Mouse (Mus musculus) ovary, adult 18-20 months (tissue): ENCODE results near the gene Thada.

Source experiments
- DNase-seq: peaks from one replicate; pipeline ENCODE4 v3.0.0; 2022; ENCODE audit warnings: low spot score, mixed read lengths

The Thada gene

DNA sequence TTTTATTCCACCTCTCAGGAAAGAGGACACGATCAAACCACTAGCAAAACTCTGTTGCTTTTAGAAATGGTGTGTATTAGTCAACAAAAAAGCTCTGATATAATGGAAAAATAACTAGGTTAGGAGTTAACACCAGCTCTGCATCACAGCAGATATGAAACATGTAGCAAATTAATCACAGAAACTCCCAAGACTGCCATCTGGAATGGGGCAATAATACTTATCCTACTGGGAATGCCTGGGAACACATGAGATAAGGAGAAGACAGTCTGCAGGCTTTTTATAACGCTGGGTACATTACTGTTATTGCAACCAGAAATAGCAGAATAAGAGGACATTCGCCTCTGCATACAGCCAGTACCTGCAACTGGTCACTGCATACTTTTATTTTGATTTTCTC, 96.2 kb downstream of the Thada start:
- DNase-seq = no peak

DNA sequence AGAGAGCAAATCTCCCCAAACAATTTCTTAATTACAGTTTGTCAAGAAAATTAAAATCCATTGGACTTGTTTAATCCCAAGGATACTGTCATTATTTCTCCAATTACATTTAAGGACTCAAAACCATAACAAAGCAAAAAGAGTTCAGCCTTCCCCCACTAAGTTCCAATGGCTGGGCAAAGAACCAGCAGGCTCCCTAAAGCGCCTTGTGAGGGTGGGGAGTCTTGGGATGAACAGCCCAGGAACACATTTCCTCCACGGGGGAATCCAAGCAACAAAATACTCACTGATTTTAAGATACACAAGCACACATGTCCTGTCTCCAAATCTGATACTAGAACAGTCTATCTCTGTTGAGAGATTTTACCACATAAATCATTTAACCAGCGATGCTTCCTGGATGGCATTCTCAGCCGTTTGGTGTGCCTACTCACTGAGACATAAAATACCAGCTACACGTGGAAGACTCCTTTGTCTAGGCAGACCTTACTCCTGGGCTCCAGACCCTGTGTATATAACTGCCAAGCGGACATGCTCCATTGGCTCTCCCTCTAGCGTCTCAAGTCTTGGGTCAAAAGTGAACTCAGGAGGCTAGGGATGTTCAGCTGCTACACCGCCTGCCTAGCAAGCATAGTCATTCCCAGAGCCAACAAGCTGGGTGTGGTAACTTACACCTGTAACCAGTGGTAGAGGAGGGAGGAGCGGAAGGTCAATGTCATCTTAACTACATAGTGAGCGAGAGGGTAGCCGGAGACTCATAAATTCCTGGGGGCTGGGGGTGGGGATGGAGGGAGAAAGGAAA, 97.6 kb downstream of the Thada start:
- no peak for DNase-seq

DNA sequence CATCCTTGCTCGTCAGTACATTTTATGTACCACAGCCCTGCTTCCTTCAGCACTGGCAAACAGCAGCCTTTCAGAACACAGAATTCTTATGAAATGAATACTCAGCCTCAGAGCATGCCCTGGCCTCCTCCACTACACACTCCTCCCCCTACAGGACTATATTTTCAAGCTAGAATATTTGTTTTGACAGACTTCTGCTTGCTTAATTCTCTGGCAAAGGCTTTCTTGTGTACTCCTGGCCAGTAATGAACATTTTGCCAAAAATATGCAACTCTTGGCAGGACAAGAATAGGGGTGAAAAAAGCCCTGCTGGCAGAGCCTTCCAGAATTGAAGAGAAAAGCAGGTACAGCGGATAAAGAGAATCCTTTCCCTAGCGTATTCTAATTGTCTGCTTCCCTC, 98.3 kb downstream of the Thada start:
- peak; percentile 50 for DNase-seq

DNA sequence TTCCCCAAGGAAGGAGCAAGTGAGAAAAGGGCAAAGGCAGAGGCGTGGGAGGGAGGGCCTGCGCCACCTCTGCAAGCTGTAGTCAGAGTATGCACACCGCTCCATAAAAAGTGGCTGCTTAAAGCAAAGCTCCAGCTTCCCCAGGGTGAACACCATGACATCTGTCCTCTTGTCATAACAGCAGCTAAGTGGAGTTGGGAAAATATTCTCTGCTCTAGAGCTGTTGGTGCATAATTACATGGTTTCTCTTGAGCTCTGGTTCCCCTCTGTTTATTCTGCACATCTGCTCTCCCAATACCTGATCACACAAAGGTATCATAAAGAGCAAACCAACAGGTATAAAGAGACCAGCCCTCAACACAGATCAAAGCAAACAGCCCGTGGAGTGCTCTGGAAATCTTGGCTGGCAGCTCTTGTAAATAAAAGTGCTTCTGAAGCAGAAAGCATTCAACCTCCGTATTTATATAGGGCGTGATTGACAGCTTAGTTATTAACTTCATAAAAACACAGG, 100.2 kb downstream of the Thada start:
- DNase-seq = no peak

DNA sequence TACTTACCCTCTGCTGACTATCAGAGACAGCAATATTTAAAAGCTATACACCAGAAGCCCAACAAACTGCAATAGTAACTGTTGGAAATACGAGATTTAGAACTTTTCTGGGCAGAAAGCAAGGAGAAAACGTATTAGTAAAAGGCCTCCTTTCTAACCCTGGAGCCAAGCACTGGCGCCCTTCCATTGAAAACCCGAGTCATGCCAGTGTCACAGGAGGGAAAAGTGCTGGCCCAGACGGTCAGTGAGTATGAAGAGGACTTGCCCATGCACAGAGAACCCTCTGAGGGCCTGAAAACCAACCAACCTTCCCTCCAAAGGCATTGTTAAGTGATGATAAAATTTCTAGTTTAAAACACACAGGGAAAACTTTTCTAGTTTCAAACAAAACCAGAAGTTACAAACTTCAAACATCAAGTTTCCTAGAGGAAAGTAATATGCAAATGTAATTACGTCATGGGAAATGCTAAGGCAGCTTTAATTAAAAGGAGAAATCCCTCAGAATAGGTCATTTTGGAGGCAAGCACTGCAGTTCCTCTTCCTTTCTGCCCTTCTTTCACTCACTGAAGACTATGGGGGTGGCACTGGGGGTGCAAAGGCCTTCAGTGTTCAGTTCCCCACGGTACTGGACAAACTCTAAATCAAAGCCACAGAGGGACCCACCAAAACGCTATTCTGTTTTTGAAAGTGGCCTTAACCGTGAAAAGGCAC, 100.8 kb downstream of the Thada start:
- no peak for DNase-seq

DNA sequence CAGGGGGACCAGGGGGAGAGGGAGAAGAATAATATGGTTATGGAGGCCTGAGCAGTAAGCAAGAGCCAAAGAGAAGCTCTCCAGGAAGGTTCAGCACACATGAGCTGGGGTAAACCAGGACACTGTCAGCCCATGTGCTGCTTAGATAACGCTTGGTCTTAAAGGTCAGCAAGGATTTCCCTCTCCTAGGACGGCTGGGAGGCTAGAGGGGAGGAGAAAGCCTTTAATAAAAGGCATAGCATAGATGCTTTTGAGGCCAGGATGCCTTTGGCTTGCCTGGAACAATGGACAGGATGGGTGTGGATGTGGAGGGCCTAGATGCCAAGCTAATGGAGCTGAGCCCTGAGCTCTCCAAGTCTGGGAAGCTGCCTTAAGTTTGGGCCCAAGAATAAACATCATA, 102.6 kb downstream of the Thada start:
- no peak for DNase-seq

DNA sequence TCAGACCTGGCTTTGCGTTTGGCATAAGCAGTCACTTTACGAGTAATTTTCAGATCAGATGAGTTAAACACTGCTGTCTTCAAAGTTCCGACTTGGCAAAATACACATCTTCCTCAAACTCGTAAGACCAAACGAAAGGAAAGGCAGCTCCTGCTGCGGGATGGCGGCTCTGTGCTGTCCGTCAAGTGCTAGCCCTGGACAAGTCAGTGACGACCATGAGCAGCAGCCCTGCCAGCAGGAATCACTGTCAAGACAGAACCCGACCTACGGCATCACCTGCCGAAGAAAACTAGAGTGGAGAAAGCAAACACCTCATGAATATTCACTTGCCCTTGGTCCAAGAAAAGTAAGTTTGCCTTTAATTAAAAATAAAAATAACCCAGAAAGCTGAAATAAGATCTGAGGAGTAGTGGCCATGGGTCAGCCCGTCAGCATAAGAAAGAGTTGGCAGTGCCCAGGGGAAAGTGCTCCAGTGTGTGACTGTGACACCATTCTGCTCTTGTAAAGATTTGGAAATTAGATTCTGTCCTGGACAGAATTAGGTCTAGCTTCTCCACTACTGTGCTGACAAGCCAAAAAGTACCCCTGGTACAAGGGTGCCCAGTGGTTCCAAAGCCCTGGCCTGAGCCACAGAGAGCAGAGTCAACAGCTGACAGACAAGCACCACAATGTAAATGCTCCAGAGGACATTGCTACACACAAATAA, 103.3 kb downstream of the Thada start:
- no peak for DNase-seq

DNA sequence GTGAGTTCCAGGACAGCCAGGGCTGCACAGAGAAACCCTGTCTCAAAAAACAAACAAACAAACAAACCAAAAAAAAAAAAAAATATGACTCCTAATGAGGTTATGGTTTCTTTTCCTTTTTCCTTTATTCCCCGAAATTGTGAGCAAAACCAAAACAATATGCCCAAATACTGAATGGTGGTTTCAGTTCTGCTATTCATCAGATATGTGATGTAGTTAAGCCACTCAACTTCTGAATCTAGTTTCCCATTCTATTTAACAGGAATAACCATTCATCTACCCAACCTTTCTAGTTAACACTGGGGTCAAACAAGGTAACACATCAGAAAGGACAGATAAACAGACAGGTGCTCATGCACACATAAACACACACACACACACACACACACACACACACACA, 105.0 kb downstream of the Thada start:
- DNase-seq = no peak

DNA sequence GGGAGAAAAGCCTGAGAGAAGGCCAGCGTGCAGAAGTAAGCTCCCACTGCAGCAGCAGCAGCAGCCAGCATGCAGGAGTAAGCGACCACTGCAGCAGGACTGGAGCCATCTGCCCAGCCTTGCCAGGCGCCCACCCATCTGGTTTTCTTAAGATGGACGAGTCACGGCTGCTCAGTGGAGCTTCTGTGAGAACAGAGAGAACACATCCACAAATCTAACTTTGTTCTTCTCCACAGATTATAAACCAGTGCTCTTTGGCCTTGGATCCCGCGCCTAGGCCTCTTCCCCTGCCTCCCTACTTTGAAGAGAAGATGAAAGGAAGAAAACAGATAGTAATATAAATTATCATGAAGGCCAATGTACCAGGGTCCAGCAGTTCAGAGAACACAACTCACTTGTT, 106.2 kb downstream of the Thada start:
- DNase-seq = no peak

DNA sequence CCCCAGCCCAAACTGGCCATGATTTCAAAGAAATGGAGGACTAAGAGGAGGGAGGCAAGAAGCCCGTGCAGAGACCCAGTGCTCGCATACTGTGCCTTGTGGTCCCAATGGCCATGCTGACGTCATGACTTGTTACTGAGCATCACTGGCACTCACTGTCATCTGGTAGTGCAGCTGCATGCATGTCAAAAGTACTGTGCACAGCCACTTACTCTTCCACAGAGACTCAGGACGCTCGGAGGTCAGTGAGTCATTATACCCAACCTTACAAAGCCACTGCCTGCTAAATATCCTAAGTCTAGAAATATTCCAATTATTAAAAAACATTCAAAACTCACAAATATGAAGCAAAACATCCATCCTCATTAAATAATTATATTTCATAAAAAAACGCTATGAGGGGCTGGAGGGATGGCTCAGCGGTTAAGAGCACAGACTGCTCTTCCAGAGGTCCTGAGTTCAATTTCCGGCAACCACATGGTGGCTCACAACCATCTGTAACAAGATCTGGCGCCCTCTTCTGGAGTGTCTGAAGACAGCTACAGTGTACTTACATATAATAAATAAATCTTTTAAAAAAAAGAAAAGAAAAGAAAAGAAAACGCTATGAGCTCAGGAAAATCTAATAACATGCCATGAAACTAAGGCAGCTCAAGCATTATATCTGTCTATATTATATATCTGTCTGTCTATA, 106.9 kb downstream of the Thada start:
- DNase-seq = no peak

DNA sequence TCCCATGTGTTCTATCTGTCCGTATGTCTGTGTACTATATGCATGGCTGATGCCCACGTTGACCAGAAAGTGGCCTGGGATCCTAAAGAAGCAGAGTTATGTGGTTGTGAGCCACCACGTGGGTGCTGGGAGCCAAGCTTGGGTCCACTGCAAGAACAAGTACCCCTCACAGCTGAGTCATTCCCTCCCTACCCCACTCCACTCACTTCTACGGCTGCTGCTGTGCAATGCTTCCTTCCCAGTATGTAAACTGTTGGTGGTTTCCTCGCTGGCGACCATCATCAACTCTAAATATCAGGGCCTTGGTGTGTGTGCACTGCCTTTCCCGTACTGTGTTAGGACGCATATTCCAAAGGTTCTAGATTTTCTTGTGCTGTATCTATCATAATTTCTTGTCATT, 108.2 kb downstream of the Thada start:
- no peak for DNase-seq

DNA sequence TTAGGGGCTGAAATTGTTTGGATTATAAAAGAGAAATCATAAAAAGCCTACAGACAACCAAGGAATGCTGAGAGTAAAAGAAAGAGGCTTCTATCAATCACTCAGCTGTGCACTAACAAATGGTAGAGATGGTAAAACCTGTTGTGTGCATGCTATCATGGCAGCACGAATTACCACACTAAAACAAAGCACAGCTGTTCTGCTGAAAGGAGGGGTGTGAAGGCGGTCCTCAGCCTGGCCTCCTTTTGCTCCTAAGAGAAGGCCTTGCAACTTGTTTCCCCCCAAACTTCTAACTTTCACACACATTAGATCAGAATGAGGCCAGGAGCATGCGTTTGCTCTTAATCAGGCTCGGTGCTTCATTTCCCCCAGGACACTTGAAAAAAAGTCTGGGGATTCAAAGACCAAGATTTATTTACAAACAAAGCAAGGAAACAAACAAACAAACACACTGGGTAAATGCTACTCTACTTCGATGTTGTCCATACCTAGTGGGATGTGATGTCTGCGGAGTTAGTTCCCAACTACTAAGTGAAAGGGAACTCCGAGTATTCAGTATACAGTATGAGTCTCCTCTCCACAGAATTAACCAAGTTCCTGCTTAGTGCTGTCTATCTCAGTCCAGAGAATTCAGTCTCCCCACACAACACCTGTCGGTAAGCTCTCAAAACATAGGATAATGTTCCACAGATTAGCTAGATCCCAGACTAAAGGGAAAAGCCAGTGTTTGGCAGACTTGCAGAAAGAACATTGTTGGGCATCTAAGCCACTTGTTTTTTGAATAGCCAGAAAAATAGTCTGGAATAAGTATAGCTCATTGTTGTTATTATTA, 109.7 kb downstream of the Thada start:
- DNase-seq = no peak

DNA sequence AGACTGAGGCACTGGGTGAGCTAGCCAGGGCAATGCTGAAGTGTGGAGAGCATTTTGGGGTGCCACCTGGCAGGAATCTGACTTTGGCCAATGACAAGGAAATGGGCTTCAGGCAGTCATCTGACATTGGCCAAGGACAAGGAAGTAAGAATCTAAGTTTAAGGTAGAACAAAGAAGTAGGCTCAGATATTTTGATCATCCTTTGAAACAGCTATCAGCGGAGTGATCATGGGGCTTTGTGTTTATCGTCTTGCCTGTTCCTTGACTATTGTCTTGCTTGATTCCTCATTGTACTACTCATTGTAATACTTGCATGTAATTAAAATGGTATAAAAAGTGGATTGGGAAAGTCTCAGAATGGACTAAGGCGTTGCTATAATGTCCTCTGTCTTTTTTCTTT, 111.0 kb downstream of the Thada start:
- no peak for DNase-seq

DNA sequence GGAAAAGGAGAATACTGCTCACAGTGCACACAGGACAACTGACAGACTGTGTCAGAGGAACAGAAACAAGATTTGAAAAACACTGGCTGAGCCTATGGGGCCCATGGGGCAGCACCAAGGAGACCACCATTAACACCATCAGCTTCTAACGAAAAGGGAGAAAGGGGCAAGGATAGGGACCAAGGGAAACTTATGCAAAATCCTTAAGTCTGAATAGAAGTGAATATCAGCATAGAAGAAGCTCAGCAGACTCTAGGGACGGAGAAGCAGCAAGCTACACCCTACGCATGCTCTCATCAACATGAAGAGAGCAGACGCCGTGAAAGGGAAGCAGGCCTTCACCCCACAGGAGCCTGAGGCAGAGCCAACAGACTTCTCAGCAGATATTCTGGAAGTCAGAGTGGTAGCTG, 112.1 kb downstream of the Thada start:
- DNase-seq = no peak

DNA sequence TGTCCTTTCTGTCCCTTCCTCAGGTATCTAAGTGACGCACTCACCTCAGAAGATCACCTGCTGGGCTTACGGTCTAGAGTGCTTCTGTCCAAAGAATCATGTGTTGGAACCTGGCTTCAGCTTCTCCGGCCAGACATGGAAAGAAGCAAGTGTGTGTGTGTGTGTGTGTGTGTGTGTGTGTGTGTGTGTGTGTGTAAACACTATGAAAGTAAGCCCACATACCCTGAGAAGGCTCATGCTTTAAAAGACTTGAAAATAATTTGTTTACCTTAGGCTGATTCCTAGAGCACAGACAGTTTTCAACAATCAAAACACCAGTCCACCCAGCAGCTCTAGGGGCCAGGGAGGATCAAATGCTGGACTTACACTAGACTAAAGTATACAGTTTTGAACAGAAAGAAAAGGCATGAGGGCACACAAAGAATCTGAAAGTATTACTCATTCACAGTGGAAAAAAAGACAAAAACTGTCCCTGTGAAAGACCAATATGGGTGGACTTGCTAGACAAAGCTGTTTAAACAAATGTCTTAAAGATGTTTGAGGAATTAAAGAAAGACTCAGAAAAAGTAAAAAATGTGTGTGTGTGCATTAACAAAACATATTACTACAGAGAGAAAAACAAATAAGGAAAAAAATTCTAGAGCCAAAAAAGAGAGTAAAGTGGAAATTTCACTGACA, 112.6 kb downstream of the Thada start:
- no peak for DNase-seq

DNA sequence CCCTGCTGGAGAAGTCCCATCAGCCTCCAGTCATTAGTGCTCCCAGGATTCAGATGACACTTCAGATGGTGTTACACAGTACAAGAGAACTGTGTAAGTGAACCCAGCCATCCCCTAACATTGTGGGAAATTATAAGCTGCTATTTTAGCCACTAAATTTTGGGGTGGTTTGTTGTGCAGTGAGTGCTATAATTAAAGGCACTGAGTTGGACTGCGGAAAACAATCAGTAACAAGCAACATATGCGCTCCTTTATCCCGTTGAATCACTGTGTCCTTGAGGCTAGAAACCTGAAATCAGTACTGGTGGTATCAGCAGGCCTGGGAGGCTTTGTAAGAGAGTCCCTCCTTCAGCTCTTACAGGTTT, 113.2 kb downstream of the Thada start:
- no peak for DNase-seq

DNA sequence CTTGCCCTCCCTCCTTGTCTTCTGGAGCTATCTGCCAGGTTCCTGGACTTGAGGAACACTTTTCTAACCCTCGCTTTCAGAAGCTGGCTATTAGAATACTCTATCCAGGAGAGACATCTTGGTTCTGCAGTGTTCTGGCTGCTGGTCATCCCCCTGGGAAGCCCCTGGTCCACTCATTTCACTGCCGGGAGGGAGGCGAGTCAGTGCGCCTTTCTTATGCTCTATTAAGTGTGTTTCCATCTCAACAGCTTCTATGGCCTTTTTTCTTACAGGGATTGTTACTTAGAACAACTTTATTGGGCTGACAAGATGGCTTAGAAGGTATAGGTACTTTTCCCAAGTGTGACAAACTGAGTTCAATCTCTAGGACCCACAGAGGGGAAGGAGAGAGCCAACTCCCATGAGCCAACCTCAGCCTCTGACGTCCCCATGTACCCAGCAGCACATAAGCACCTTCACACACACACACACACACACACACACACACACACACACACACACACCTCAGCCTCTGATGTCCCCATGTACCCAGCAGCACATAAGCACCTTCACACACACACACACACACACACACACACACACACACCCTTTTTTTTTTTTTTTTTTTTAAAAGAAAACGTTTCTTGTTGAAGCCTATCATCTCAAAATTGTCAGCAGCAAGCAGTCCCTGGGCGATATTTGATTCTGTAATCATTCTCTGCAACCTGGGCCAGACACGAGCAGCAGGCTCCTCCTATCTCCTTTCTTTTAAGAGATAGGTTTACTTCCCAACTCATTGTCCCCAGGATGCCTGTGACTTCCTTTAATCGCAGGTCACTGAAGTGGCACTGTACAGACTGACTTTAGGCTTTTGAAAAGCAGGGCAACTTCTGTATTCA, 113.9 kb downstream of the Thada start:
- no peak for DNase-seq

DNA sequence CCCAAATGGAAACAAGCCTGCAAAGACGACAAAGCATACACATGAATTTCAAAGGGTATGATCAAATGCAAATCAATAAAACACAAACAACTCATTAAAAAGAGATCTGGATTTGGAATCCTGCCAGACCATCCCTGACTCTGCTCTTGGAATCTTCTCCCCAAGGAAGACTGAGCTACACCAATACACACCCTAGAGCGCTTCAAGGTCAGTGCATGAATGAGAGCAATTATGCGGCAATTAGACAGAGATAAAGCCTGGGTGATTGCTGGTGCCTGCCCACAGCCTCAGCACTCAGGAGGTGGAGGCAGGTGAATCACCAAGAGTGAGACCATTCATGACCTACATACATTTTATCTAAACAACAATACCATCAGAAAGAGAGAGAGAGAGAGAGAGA, 114.7 kb downstream of the Thada start:
- DNase-seq = peak; percentile 32

DNA sequence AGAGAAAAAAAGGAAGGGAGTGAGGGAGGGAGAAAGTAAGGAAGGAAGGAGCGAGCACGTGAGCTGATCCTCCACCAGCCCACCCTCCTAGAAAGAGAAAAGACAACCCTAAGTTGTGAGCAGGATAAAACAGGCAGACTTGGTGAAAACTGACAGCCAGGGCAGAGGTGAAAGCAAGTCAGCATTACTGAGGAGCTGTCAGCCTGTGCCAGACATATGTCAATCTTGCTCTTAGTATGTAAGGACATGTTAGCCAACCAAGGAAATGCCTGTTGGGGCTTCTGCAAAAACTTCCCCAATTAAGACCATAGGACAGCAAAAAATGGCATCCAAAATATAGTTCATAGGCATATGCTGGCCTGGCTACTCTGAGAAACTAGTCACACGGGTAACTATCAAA, 117.1 kb downstream of the Thada start:
- DNase-seq = no peak

DNA sequence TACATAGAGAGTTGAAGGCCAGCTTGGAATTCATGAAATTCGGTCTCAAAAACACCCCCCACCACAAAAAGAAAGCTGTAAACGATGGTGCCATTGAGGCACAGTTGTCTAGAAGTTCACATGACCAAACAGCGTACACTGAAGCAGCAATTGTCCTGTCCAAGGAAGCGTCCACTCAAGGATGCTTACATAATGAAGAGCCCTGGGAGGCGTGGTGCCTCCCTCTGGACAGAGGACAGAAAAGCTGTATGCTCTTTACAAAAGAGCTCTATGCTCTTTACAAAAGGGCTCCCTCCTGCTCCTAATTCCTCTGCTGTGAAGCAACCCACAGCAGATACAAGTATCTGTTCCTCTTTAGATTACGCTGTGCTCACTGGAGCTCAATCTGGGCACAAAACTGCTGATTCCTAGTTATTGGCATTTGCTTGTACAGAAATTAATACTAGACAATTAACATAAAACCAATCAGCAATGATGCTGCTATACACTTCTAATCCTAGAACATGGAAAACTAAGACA, 123.6 kb downstream of the Thada start:
- DNase-seq = no peak
